Mouse (Mus musculus) heart, embryonic 12.5 days (tissue): Measurements from ENCODE around the gene Spdye4b. TPM values are rescaled to one million over a fixed set of nuclear protein-coding genes. Genes with fewer than 3 reads are reported as not detected.
"Not testable (repeated sequence)": the region's sequence is repeated elsewhere in the genome, so short reads cannot be mapped to it uniquely, and the experiment has no call there.

Experiments used
- ATAC-seq: fragments of 200-750 bp; cut with Nextera tagmentation; 2 replicates; pipeline ENCODE4 v1.8.0; 2017; ENCODE audit warnings: moderate TSS enrichment, moderate library complexity; ENCODE audit not compliant: insufficient number of reproducible peaks, low FRiP score
- H3K27ac ChIP-seq: fragments of 300-500 bp; sonication (generic); 2 replicates; pipeline ENCODE4 v1.5.1; 2016; ENCODE audit warnings: mild to moderate bottlenecking, moderate library complexity; ENCODE audit not compliant: poor library complexity, severe bottlenecking
- H3K27me3 ChIP-seq: fragments of 300-500 bp; sonication (generic); replicated peaks from 2 replicates; pipeline ENCODE4 v1.6.1; 2016; ENCODE audit warnings: mild to moderate bottlenecking, moderate library complexity
- H3K36me3 ChIP-seq: fragments of 300-500 bp; sonication (generic); 2 replicates; pipeline ENCODE4 v1.6.1; 2016; ENCODE audit warnings: mild to moderate bottlenecking, moderate library complexity
- H3K4me1 ChIP-seq: fragments of 300-500 bp; sonication (generic); replicated peaks from 2 replicates; pipeline ENCODE4 v1.6.1; 2016; ENCODE audit warnings: mild to moderate bottlenecking
- H3K4me2 ChIP-seq: fragments of 300-500 bp; sonication (generic); 2 replicates; pipeline ENCODE4 v1.6.1; 2016; ENCODE audit warnings: mild to moderate bottlenecking, moderate library complexity
- H3K4me3 ChIP-seq: fragments of 300-500 bp; sonication (generic); 2 replicates; pipeline ENCODE4 v1.5.1; 2016; ENCODE audit warnings: mild to moderate bottlenecking
- H3K9ac ChIP-seq: fragments of 300-500 bp; sonication (generic); 2 replicates; pipeline ENCODE4 v1.6.1; 2016; ENCODE audit warnings: mild to moderate bottlenecking, moderate library complexity
- H3K9me3 ChIP-seq: fragments of 300-500 bp; sonication (generic); replicated peaks from 2 replicates; pipeline ENCODE4 v1.6.1; 2016; ENCODE audit warnings: mild to moderate bottlenecking, moderate library complexity
- WGBS: fragments of 180-500 bp; shearing (Covaris S2); methylation state at CpG from one replicate; pipeline ENCODE4 v1.1.7; 2016; 5-methylcytosine and 5-hydroxymethylcytosine counted together
- polyA plus RNA-seq: library from polyadenylated mRNA; unstranded; fragments of >200 nt; fragmentation: Nextera tagmentation; extraction: Ambion mirVana; gene quantifications from 2 replicates; pipeline ENCODE4 v1.2.1, GENCODE M21; 2016

Gene Spdye4b
- polyA plus RNA-seq, 1 experiment from 2014 or later, result not detected

GRCm38 (mm10) chr5:143165508-143166070 lies 15.2 kb upstream of the Spdye4b start:
- no peak overlapping the region for H3K27ac ChIP-seq
- H3K4me1 ChIP-seq, result peaks cover 8% of the 10 kb centered on the region
- WGBS, result 12% methylated on average over 18 of the region's 18 CpGs
- H3K9me3 ChIP-seq, result 0 out of 2 replicates have a peak, but pooled peaks cover 5% of the 10 kb centered on the region
- H3K4me3 ChIP-seq, result 0 out of 2 replicates have a peak overlapping the region, but pooled peaks have one; percentile 4
- no peak overlapping the region for H3K9ac ChIP-seq
- peak overlapping the region; percentile 52 for H3K4me2 ChIP-seq
- H3K36me3 ChIP-seq, result no peaks in the 10 kb centered on the region
- peak; percentile 86 for ATAC-seq
- 0 out of 2 replicates have a peak, but pooled peaks cover 3% of the 10 kb centered on the region for H3K27me3 ChIP-seq

- 91% methylated on average over 4 of the region's 4 CpGs for WGBS
- no peak overlapping the region for H3K4me2 ChIP-seq
- ATAC-seq, result no peak
Measured at GRCm38 (mm10) chr5:143175970-143176369, 4.8 kb upstream of the Spdye4b start.

DNA sequence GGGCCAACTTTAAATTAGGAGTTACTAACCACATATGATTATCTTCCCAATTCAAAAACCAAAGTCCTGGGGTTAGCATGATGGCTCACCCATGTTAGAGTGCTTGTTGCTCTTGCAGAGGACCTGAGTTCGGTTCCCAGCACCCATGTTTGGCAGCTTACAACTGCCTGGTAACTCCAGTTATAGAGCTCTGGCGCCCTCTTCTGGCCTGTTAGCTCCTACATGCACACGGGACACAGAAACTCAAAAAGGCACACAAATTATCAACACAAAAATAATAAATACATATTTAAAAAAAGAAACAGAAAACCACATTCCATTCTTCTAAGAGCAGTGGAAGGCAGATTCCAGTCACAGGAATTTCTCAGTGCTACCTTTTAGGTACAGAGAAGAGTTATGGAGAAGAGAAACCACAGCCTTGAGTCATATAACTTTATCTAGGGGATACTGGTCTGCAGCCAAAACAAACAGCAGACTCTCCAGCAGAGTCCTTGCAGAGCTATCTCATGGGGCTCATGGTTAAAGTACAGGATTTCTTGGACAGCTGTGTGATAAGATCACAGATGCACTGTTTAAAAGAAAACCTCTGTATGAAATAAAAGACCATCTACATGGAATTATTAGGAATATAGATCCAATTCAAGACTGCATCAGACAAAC lies 3.1 kb upstream of the Spdye4b start:
- ATAC-seq, result no peak
- H3K9me3 ChIP-seq, result peaks cover 23% of the 10 kb centered on the region
- WGBS, result 85% methylated on average over 3 of the region's 3 CpGs
- no peak overlapping the region for H3K4me2 ChIP-seq
- peaks cover 17% of the 10 kb centered on the region for H3K4me1 ChIP-seq
- H3K9ac ChIP-seq, result no peak overlapping the region
- peak overlapping the region; percentile 44; the same call in 1 of the 2 replicates for H3K27ac ChIP-seq
- no peaks in the 10 kb centered on the region for H3K27me3 ChIP-seq
- H3K4me3 ChIP-seq, result no peak overlapping the region
- peaks cover 65% of the 10 kb centered on the region for H3K36me3 ChIP-seq

More at GRCm38 (mm10) chr5:143175970-143176369, 4.8 kb upstream of the Spdye4b start:
- no peak overlapping the region for H3K27ac ChIP-seq
- no peak overlapping the region for H3K4me3 ChIP-seq
- peaks cover 81% of the 10 kb centered on the region for H3K36me3 ChIP-seq
- H3K4me1 ChIP-seq, result peaks cover 17% of the 10 kb centered on the region
- no peaks in the 10 kb centered on the region for H3K27me3 ChIP-seq
- H3K9me3 ChIP-seq, result peaks cover 23% of the 10 kb centered on the region
- H3K9ac ChIP-seq, result no peak overlapping the region

- Histone ChIP-seq H3K4me3 (0 out of 2 replicates have a peak overlapping the region, but pooled peaks have one; percentile 84), H3K27me3 (no peaks in the 10 kb centered on the region), H3K9ac (no peak overlapping the region), H3K27ac (no peak overlapping the region), H3K4me2 (peak overlapping the region; percentile 91), H3K4me1 (peaks cover 17% of the 10 kb centered on the region), H3K36me3 (peaks cover 50% of the 10 kb centered on the region), H3K9me3 (peaks cover 12% of the 10 kb centered on the region)
- no peak for ATAC-seq
- WGBS, result 31% methylated on average over 6 of the region's 6 CpGs
Measured at GRCm38 (mm10) chr5:143179179-143179578, 1.6 kb upstream of the Spdye4b start.

- WGBS, result 67% methylated on average over 1 of the region's 1 CpGs
- H3K4me3 ChIP-seq, H3K4me2 ChIP-seq, H3K27ac ChIP-seq, H3K9me3 ChIP-seq, H3K36me3 ChIP-seq, H3K4me1 ChIP-seq, H3K9ac ChIP-seq, H3K27me3 ChIP-seq, ATAC-seq: not testable (repeated sequence)
Measured at GRCm38 (mm10) chr5:143188014-143188413, 7.2 kb downstream of the Spdye4b start.

DNA sequence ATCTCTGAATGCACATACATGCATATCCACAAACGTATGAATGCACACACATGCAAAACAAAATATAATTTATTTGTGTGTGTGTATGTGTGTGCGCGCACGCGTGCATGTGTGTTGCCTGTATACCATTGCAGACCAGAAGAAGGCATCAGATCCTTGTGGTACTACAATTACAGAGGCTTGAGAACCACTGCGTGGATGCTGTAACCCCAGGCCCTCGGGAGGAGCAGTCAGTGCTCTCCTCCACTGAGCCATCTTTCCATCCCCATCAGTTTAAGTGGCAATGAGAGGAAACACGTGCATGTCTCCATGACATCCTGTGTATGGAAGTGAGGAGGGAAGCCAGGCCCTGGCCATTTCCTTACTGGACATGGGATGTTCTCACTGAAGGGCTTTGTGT lies 12.0 kb downstream of the Spdye4b start:
- Histone ChIP-seq H3K9me3 (no peaks in the 10 kb centered on the region), H3K27me3 (peaks cover 12% of the 10 kb centered on the region; the same call in 1 of the 2 replicates), H3K36me3 (no peaks in the 10 kb centered on the region), H3K4me3 (no peak overlapping the region), H3K27ac (no peak overlapping the region), H3K4me2 (no peak overlapping the region), H3K9ac (no peak overlapping the region), H3K4me1 (no peaks in the 10 kb centered on the region)
- ATAC-seq, result no peak
- WGBS, result 75% methylated on average over 8 of the region's 8 CpGs

DNA sequence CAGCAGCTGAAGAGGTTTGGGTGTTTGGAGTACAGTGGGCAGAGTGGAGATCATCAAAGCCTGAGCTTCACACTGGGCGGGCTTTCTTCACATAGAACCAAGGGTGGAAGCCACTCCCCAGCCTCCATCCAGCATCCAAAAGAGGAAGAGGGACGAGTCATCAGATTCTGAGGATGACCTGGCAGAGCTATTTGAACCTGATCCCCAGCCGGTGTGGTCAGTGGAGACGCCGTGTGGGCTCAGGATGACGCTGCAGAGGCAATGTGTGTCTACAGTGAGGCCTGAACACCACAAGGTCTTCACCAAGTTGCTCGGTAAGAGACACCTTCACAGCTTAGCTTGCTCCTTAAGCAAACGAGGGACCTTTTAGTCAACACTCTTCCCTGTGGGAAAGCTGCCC lies 13.9 kb downstream of the Spdye4b start:
- H3K27ac ChIP-seq, H3K4me3 ChIP-seq, H3K4me1 ChIP-seq, H3K4me2 ChIP-seq, H3K9me3 ChIP-seq, H3K9ac ChIP-seq, H3K36me3 ChIP-seq, ATAC-seq: not testable (repeated sequence)
- peaks cover 12% of the 10 kb centered on the region; the same call in 1 of the 2 replicates for H3K27me3 ChIP-seq
- WGBS, result 58% methylated on average over 8 of the region's 8 CpGs

DNA sequence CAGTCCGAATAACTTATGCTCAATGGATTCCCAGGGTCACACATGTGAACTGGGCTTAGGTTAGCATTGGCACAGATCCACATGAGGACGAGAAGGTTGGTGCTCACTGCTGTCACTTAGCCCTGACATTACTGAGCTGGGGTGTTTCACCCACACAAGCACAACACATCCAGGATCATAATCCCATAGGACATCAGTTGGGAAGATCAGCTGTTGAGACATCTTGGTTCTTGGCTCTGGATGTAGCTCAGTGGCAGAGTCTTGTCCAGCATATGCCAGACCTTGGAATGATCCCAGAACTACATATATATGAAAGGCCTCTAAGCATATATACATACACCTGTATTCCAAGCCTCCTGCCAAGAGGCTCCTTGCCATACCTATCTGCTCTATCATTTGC lies 14.3 kb downstream of the Spdye4b start:
- Histone ChIP-seq H3K27me3 (peaks cover 12% of the 10 kb centered on the region; the same call in 1 of the 2 replicates), H3K36me3 (no peaks in the 10 kb centered on the region), H3K4me2 (no peak overlapping the region), H3K27ac (no peak overlapping the region), H3K9me3 (no peaks in the 10 kb centered on the region), H3K4me3 (no peak overlapping the region), H3K4me1 (no peaks in the 10 kb centered on the region), H3K9ac (no peak overlapping the region)
- no peak for ATAC-seq
- WGBS, result 65% methylated on average over 2 of the region's 2 CpGs

DNA sequence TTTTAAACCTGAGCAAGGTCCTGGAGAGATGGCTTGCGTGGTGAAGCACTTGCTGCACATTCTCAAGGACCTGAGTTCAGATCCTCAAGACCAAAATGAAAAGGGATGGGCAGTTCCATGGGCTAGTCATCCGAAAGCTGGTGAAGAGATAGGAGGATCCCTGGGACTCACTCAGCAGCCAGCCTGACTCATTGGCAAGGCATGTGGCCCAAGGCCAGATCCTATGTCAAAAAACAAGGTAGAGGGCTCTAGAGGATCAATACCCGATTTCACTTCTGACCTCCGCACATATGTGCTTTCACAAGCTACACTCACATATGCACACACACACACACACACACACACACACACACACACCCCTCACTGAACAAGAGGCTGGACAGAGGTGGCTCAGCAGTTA lies 15.7 kb downstream of the Spdye4b start:
- no peaks in the 10 kb centered on the region for H3K9me3 ChIP-seq
- whole genome bisulfite sequencing, result 83% methylated on average over 4 of the region's 4 CpGs
- ATAC-seq, result no peak

DNA sequence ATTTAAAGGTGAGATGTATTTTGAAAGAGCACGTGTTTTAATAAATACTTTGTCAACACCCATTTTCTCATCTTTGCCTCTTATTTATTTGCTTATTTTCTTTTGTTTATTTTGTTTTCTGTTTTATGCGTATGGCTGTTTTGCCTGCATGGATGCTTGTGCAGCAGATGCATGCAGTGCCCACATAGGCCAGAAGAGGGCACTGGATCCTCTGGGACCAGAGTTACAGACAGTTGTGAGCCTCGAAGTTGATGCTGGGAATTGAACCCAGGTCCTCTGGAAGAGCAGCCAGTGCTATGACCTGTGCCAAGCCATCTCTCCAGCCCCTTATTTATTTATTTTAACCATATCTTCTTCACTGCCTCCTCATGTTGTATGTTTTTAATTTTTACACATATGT lies 24.2 kb downstream of the Spdye4b start:
- Histone ChIP-seq H3K4me2 (no peak overlapping the region), H3K27me3 (no peaks in the 10 kb centered on the region), H3K4me3 (no peak overlapping the region), H3K9ac (no peak overlapping the region), H3K27ac (no peak overlapping the region), H3K9me3 (peaks cover 14% of the 10 kb centered on the region), H3K4me1 (no peaks in the 10 kb centered on the region), H3K36me3 (no peaks in the 10 kb centered on the region)
- WGBS, result 66% methylated on average over 3 of the region's 3 CpGs
- ATAC-seq, result no peak

More for the DNA sequence above, 15.7 kb downstream of the Spdye4b start:
- no peak overlapping the region for H3K9ac ChIP-seq
- H3K27ac ChIP-seq, result no peak overlapping the region
- peaks cover 12% of the 10 kb centered on the region; the same call in 1 of the 2 replicates for H3K27me3 ChIP-seq
- no peak overlapping the region for H3K4me3 ChIP-seq
- no peaks in the 10 kb centered on the region for H3K36me3 ChIP-seq
- no peak overlapping the region for H3K4me2 ChIP-seq
- H3K4me1 ChIP-seq, result no peaks in the 10 kb centered on the region

- H3K27ac ChIP-seq, result no peak overlapping the region
- H3K4me2 ChIP-seq, result no peak overlapping the region
- peaks cover 6% of the 10 kb centered on the region for H3K27me3 ChIP-seq
- H3K4me3 ChIP-seq, result no peak overlapping the region
- H3K9me3 ChIP-seq, result peaks cover 2% of the 10 kb centered on the region
- 73% methylated on average over 2 of the region's 2 CpGs for WGBS
- no peak overlapping the region for H3K9ac ChIP-seq
- no peaks in the 10 kb centered on the region for H3K4me1 ChIP-seq
- no peaks in the 10 kb centered on the region for H3K36me3 ChIP-seq
- no peak for ATAC-seq
Measured at GRCm38 (mm10) chr5:143213832-143214231, 33.0 kb downstream of the Spdye4b start.
